Mouse (Mus musculus) hindbrain, embryonic 11.5 days (tissue): ENCODE data around the gene Kcnn4. TPM values are rescaled to one million over a fixed set of nuclear protein-coding genes. Genes with fewer than 3 reads are reported as not detected.

ENCODE experiments used
- ATAC-seq: fragments of 200-750 bp; cut with Nextera tagmentation; 2 replicates; pipeline ENCODE4 v1.8.0; 2017; ENCODE audit warnings: mild to moderate bottlenecking, moderate TSS enrichment, moderate library complexity; ENCODE audit not compliant: low FRiP score
- DNase-seq: peaks from one replicate; pipeline ENCODE4 v3.0.0-alpha.2; 2015; ENCODE audit warnings: low spot score
- H3K27ac ChIP-seq: fragments of 300-500 bp; sonication (generic); 2 replicates; pipeline ENCODE4 v1.5.1; 2014; ENCODE audit warnings: mild to moderate bottlenecking, low read depth, low read length
- H3K27me3 ChIP-seq: fragments of 300-500 bp; sonication (generic); 2 replicates; pipeline ENCODE4 v1.6.1; 2014; ENCODE audit warnings: mild to moderate bottlenecking, low read length, moderate library complexity, mixed read lengths; ENCODE audit not compliant: control insufficient read depth, insufficient read depth
- H3K36me3 ChIP-seq: fragments of 300-500 bp; sonication (generic); 2 replicates; pipeline ENCODE4 v1.6.1; 2014; ENCODE audit warnings: mild to moderate bottlenecking, low read length, moderate library complexity, mixed read lengths; ENCODE audit not compliant: control insufficient read depth, insufficient read depth
- H3K4me1 ChIP-seq: fragments of 300-500 bp; sonication (generic); replicated peaks from 2 replicates; pipeline ENCODE4 v1.6.1; 2014; ENCODE audit warnings: low read length, mixed read lengths; ENCODE audit not compliant: control insufficient read depth, insufficient read depth
- H3K4me2 ChIP-seq: fragments of 300-500 bp; sonication (generic); replicated peaks from 2 replicates; pipeline ENCODE4 v1.6.1; 2014; ENCODE audit warnings: mild to moderate bottlenecking, low read depth, low read length
- H3K4me3 ChIP-seq: fragments of 300-500 bp; sonication (generic); 2 replicates; pipeline ENCODE4 v1.5.1; 2014; ENCODE audit warnings: low read depth, low read length
- H3K9ac ChIP-seq: fragments of 300-500 bp; sonication (generic); 2 replicates; pipeline ENCODE4 v1.6.1; 2014; ENCODE audit warnings: low read depth, low read length
- H3K9me3 ChIP-seq: fragments of 300-500 bp; sonication (generic); 2 replicates; pipeline ENCODE4 v1.6.1; 2016; ENCODE audit warnings: low read length; ENCODE audit not compliant: control insufficient read depth
- WGBS: fragments of 180-500 bp; shearing (Covaris S2); extraction: QIAGEN DNeasy Blood & Tissue Kit; methylation state at CpG from one replicate; pipeline ENCODE4 v1.1.7; 2014; 5-methylcytosine and 5-hydroxymethylcytosine counted together
- polyA plus RNA-seq: library from polyadenylated mRNA; unstranded; fragments of >200 nt; fragmentation: Nextera tagmentation; extraction: Ambion mirVana; gene quantifications from 2 replicates; pipeline ENCODE4 v1.2.1, GENCODE M21; 2014

Gene Kcnn4
- polyA plus RNA-seq, 1 experiment from 2014 or later, result 3.5 TPM

GRCm38 (mm10) chr7:24380370-24380769 lies 10.3 kb downstream of the Kcnn4 start:
- H3K36me3 ChIP-seq, result no peaks in the 10 kb centered on the region
- H3K4me2 ChIP-seq, result no peak overlapping the region
- H3K4me1 ChIP-seq, result 0 out of 2 replicates have a peak, but pooled peaks cover 4% of the 10 kb centered on the region
- no peak overlapping the region for H3K27ac ChIP-seq
- no peak overlapping the region for H3K4me3 ChIP-seq
- no peak overlapping the region for H3K9ac ChIP-seq
- H3K9me3 ChIP-seq, result no peaks in the 10 kb centered on the region
- 0 out of 2 replicates have a peak, but pooled peaks cover 3% of the 10 kb centered on the region for H3K27me3 ChIP-seq
- DNase-seq, result no peak
- 66% methylated on average over 2 of the region's 2 CpGs for WGBS
- ATAC-seq, result no peak

- Histone ChIP-seq H3K27ac (no peak overlapping the region), H3K4me3 (no peak overlapping the region), H3K9me3 (no peaks in the 10 kb centered on the region), H3K36me3 (no peaks in the 10 kb centered on the region), H3K4me1 (no peaks in the 10 kb centered on the region), H3K4me2 (no peak overlapping the region), H3K9ac (no peak overlapping the region), H3K27me3 (no peaks in the 10 kb centered on the region)
- ATAC-seq, result no peak
- WGBS, result 87% methylated on average over 16 of the region's 16 CpGs
- DNase-seq, result no peak
Measured at GRCm38 (mm10) chr7:24382730-24383372, 12.8 kb downstream of the Kcnn4 start.

- H3K4me2 ChIP-seq, result no peak overlapping the region
- WGBS, result 68% methylated on average over 6 of the region's 6 CpGs
- no peaks in the 10 kb centered on the region for H3K36me3 ChIP-seq
- no peaks in the 10 kb centered on the region for H3K9me3 ChIP-seq
- H3K27ac ChIP-seq, result no peak overlapping the region
- H3K4me1 ChIP-seq, result no peaks in the 10 kb centered on the region
- ATAC-seq (no peak), DNase-seq (no peak)
- H3K9ac ChIP-seq, result no peak overlapping the region
- no peaks in the 10 kb centered on the region for H3K27me3 ChIP-seq
- no peak overlapping the region for H3K4me3 ChIP-seq
Measured at GRCm38 (mm10) chr7:24384070-24384469, 14.0 kb downstream of the Kcnn4 start.

- DNase-seq, result peak; percentile 86
- Histone ChIP-seq H3K9me3 (no peaks in the 10 kb centered on the region), H3K4me1 (no peaks in the 10 kb centered on the region), H3K4me3 (no peak overlapping the region), H3K4me2 (no peak overlapping the region), H3K27me3 (no peaks in the 10 kb centered on the region), H3K27ac (no peak overlapping the region), H3K9ac (no peak overlapping the region), H3K36me3 (no peaks in the 10 kb centered on the region)
- ATAC-seq, result 0 out of 2 replicates have a peak, but pooled peaks have one; percentile 18
- WGBS, result 10% methylated on average over 11 of the region's 11 CpGs
Measured at GRCm38 (mm10) chr7:24384827-24385226, 14.8 kb downstream of the Kcnn4 start.

GRCm38 (mm10) chr7:24387059-24387556 lies 17.0 kb downstream of the Kcnn4 start:
- WGBS, result 88% methylated on average over 10 of the region's 10 CpGs
- H3K9ac ChIP-seq, result no peak overlapping the region
- no peak overlapping the region for H3K4me2 ChIP-seq
- no peak overlapping the region for H3K4me3 ChIP-seq
- DNase-seq (no peak), ATAC-seq (no peak)
- H3K27ac ChIP-seq, result no peak overlapping the region
- H3K4me1 ChIP-seq, result no peaks in the 10 kb centered on the region; the same call in 1 of the 2 replicates
- no peaks in the 10 kb centered on the region for H3K36me3 ChIP-seq
- H3K27me3 ChIP-seq, result no peaks in the 10 kb centered on the region
- H3K9me3 ChIP-seq, result no peaks in the 10 kb centered on the region

- WGBS, result 71% methylated on average over 13 of the region's 13 CpGs
- H3K4me2 ChIP-seq, result no peak overlapping the region
- H3K27ac ChIP-seq, result no peak overlapping the region
- no peaks in the 10 kb centered on the region; the same call in 1 of the 2 replicates for H3K4me1 ChIP-seq
- H3K4me3 ChIP-seq, result no peak overlapping the region
- no peaks in the 10 kb centered on the region for H3K9me3 ChIP-seq
- H3K9ac ChIP-seq, result no peak overlapping the region
- H3K27me3 ChIP-seq, result no peaks in the 10 kb centered on the region
- no peak for ATAC-seq
- H3K36me3 ChIP-seq, result no peaks in the 10 kb centered on the region
- no peak for DNase-seq
Measured at GRCm38 (mm10) chr7:24389516-24390187, 19.6 kb downstream of the Kcnn4 start.

- no peaks in the 10 kb centered on the region for H3K27me3 ChIP-seq
- DNase-seq (no peak), ATAC-seq (peak; percentile 14; the same call in 1 of the 2 replicates)
- WGBS, result 56% methylated on average over 7 of the region's 7 CpGs
- H3K4me1 ChIP-seq, result no peaks in the 10 kb centered on the region; the same call in 1 of the 2 replicates
- H3K9ac ChIP-seq, result no peak overlapping the region
- no peak overlapping the region for H3K4me3 ChIP-seq
- no peaks in the 10 kb centered on the region for H3K36me3 ChIP-seq
- no peak overlapping the region for H3K27ac ChIP-seq
- no peak overlapping the region for H3K4me2 ChIP-seq
- H3K9me3 ChIP-seq, result no peaks in the 10 kb centered on the region
Measured at GRCm38 (mm10) chr7:24390512-24390911, 20.4 kb downstream of the Kcnn4 start.

- Histone ChIP-seq H3K36me3 (no peaks in the 10 kb centered on the region), H3K4me2 (no peak overlapping the region), H3K9ac (no peak overlapping the region), H3K9me3 (no peaks in the 10 kb centered on the region), H3K27me3 (no peaks in the 10 kb centered on the region), H3K4me3 (no peak overlapping the region), H3K4me1 (no peaks in the 10 kb centered on the region; the same call in 1 of the 2 replicates), H3K27ac (peak overlapping the region; percentile 51)
- ATAC-seq (peak; percentile 81), DNase-seq (peak; percentile 51)
- 31% methylated on average over 5 of the region's 5 CpGs for WGBS
Measured at GRCm38 (mm10) chr7:24391077-24391476, 21.0 kb downstream of the Kcnn4 start.
